Mouse (Mus musculus): ENCODE measurements around the gene Mier1. TPM values are rescaled to one million over a fixed set of nuclear protein-coding genes. Genes with fewer than 3 reads are reported as not detected.

The Mier1 gene
- total and polyA plus RNA-seq, 3 experiments, result 18.7 to 41.1 (median 22.3) TPM

DNA sequence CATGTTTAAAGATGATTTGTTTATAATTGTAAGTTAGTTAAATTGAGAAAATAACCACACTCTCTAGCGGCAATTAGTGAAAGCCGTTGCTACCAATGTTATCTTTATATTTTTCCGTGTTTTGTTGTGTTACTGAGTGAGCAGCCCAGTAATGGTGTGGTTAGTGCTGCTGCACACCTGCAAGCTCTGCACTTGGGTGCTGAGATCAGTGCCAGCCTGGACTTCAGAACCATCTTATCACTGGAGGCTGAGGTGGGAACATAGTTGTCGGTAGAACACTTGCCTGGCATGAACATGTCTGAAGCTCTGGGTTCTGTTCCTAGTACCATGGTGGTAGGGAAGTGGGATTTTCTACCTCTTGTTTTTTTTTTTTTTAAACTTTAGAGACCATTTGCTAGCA is 12.3 kb downstream of the Mier1 start:
- no peaks in the 10 kb centered on the region for H3K27me3 ChIP-seq (ENCODE audit: control insufficient read depth in 1 of 2, insufficient read depth in 2 of 2, low read length in 2 of 2)
- H3K27ac ChIP-seq (ENCODE audit: control insufficient read depth, low read depth, low read length), result no peak overlapping the region
- peaks cover 9 to 11% of the 10 kb centered on the region in 2 experiments for H3K4me1 ChIP-seq (ENCODE audit: control insufficient read depth in 1 of 2, insufficient read depth in 2 of 2, low read length in 2 of 2)
- no peaks in the 10 kb centered on the region for H3K9me3 ChIP-seq (replicated peaks; ENCODE audit: insufficient read depth, low read length)
- H3K9ac ChIP-seq (ENCODE audit: control insufficient read depth, low read depth, low read length, poor library complexity, severe bottlenecking), result no peak overlapping the region
- no peak for DNase-seq (ENCODE audit: low read depth, low spot score)
- peaks cover 8 to 22% of the 10 kb centered on the region in 2 experiments for H3K36me3 ChIP-seq (ENCODE audit: control insufficient read depth in 1 of 2, insufficient read depth in 2 of 2, low read length in 2 of 2)
- H3K4me3 ChIP-seq (ENCODE audit: control insufficient read depth in 1 of 2, insufficient read depth in 1 of 2, low read depth in 2 of 2, low read length in 2 of 2), result no peak overlapping the region
- TF ChIP-seq KAT2A (conservative IDR thresholded peaks at IDR 0.05; ENCODE audit: low read depth, low read length) (no peak), TAL1 (IDR thresholded peaks at IDR 0.05; ENCODE audit: low read length) (no peak), POLR2AphosphoS5 (IDR thresholded peaks at IDR 0.05; ENCODE audit: borderline replicate concordance, low read depth, low read length) (no peak), RCOR1 (IDR thresholded peaks at IDR 0.05; ENCODE audit: low read depth, low read length) (no peak), SMC3 (IDR thresholded peaks at IDR 0.05; ENCODE audit: low read depth, low read length) (no peak), NRF1 (IDR thresholded peaks at IDR 0.05; ENCODE audit: insufficient read depth, low read depth, low read length, poor library complexity, severe bottlenecking) (no peak), MAX (IDR thresholded peaks at IDR 0.05; ENCODE audit: low read length) (no peak), MAZ (IDR thresholded peaks at IDR 0.05; ENCODE audit: low read depth, low read length) (no peak), POLR2A (IDR thresholded peaks at IDR 0.05; ENCODE audit: control insufficient read depth in 1 of 2, insufficient read depth in 1 of 2, low read depth in 1 of 2, low read length in 2 of 2, poor library complexity in 1 of 2) (no peak), GATA1 (IDR thresholded peaks at IDR 0.05; ENCODE audit: low read depth, low read length) (no peak), TCF12 (IDR thresholded peaks at IDR 0.05; ENCODE audit: low read depth, low read length) (no peak), MAFK (IDR thresholded peaks at IDR 0.05; ENCODE audit: borderline replicate concordance, low read depth, low read length) (no peak), EP300 (IDR thresholded peaks at IDR 0.05; ENCODE audit: low read depth in 1 of 2, low read length in 2 of 2) (no peak)
- H3K79me2 ChIP-seq (ENCODE audit: control insufficient read depth, insufficient read depth, low read length, poor library complexity), result peaks cover 27% of the 10 kb centered on the region

DNA sequence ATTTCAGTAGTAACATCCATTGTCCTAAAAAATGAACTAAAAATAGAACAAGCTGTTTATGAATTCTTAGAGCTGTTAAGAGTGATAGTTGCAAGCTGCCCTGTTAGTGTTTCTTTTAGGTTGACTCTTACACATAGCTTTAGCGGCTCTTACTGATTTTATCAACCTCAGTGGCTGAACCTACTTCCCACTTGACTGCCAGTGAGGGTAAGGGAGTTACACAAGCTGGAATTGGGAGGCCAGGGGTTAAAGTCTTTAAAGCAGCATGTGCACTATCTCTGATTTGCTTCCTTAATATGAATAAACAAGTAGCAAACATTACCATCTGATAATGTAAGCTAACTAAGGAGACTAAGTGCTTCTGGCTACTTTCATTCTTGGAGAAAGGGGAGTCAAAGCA is 22.8 kb downstream of the Mier1 start:
- H3K9ac ChIP-seq (ENCODE audit: control insufficient read depth, low read depth, low read length, poor library complexity, severe bottlenecking), result no peak overlapping the region
- H3K79me2 ChIP-seq (ENCODE audit: control insufficient read depth, insufficient read depth, low read length, poor library complexity), result no peaks in the 10 kb centered on the region; the same call in 1 of the 2 replicates
- H3K27me3 ChIP-seq (ENCODE audit: control insufficient read depth in 1 of 2, insufficient read depth in 2 of 2, low read length in 2 of 2), result no peaks in the 10 kb centered on the region
- H3K9me3 ChIP-seq (replicated peaks; ENCODE audit: insufficient read depth, low read length), result no peaks in the 10 kb centered on the region
- no peak overlapping the region for H3K4me3 ChIP-seq (ENCODE audit: control insufficient read depth in 1 of 2, insufficient read depth in 1 of 2, low read depth in 2 of 2, low read length in 2 of 2)
- TF ChIP-seq MYC (IDR thresholded peaks at IDR 0.05; ENCODE audit: low read depth, low read length), result no peak
- TF ChIP-seq GATA1 (IDR thresholded peaks at IDR 0.05; ENCODE audit: low read depth, low read length), result peak; percentile 53
- TF ChIP-seq RAD21 (IDR thresholded peaks at IDR 0.05; ENCODE audit: low read depth, low read length), result no peak
- peak in 1 of 2 experiments; percentile 42; a peak in 1 of 4 replicates for TF ChIP-seq EP300 (IDR thresholded peaks at IDR 0.05; ENCODE audit: low read depth in 1 of 2, low read length in 2 of 2)
- peak; percentile 69; the same call in 1 of the 2 replicates for TF ChIP-seq BHLHE40 (IDR thresholded peaks at IDR 0.05; ENCODE audit: borderline replicate concordance, low read depth, low read length)
- 0 out of 2 replicates have a peak, but pooled peaks have one; percentile 50 for TF ChIP-seq SIN3A (IDR thresholded peaks at IDR 0.05; ENCODE audit: low read length)
- peaks cover 5 to 7% of the 10 kb centered on the region in 2 experiments for H3K4me1 ChIP-seq (ENCODE audit: control insufficient read depth in 1 of 2, insufficient read depth in 2 of 2, low read length in 2 of 2)
- H3K27ac ChIP-seq (ENCODE audit: control insufficient read depth, low read depth, low read length), result no peak overlapping the region; the same call in 1 of the 2 replicates
- H3K36me3 ChIP-seq (ENCODE audit: control insufficient read depth in 1 of 2, insufficient read depth in 2 of 2, low read length in 2 of 2), result peaks cover 19 to 38% of the 10 kb centered on the region in 2 experiments
- DNase-seq (ENCODE audit: low read depth, low spot score), result peak; percentile 67

All from MEL (cell line).